Mouse (Mus musculus): ENCODE data around the gene Xxylt1. TPM values are rescaled to one million over a fixed set of nuclear protein-coding genes. Genes with fewer than 3 reads are reported as not detected.

Xxylt1 gene
- total and polyA plus RNA-seq, 3 experiments = 10.5 to 13.5 (median 11.5) TPM

DNA sequence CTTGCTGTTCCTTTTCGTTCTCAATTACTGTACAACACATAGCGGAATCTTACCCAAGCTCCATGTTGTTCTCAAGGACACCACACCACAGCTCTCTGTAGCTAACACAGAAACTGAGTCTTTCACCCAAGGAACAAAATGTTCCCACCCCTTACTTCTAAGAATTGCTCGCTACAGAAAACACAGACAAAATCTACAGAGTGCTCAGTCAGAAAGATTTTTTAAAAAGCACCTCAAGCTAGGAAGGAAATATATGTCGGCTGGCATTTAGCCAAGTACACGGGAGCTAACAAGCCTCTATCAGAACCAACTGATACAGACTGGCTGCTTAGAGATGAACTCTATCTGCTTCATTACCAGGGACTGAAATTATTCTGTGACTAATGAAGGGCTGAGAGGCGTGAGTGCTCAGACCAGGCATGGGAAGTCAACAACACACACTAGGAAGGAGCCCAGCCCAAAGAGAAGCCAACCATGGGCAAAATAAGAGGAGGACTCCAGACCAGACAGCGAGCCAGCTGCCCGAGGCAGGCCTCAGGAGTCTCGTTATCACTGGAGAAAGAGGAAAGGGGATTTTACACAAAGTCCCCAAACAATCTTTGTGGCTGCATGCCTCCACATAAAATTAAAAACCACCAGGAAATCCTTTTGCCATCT, 41.3 kb downstream of the Xxylt1 start:
- H3K27me3 ChIP-seq (ENCODE audit: control insufficient read depth, insufficient read depth, low read length) = no peaks in the 10 kb centered on the region
- DNase-seq = no peak
- H3K4me1 ChIP-seq (ENCODE audit: control insufficient read depth, insufficient read depth, low read length) = peaks cover 9% of the 10 kb centered on the region
- no peak overlapping the region for H3K4me3 ChIP-seq
- WGBS = 47% methylated on average over 9 of the region's 9 CpGs
- H3K36me3 ChIP-seq (ENCODE audit: control insufficient read depth, insufficient read depth, low read length) = peaks cover 4% of the 10 kb centered on the region
- no peak overlapping the region for H3K9ac ChIP-seq (ENCODE audit: low read depth, low read length)
- H3K27ac ChIP-seq = peak overlapping the region; percentile 13; the same call in 1 of the 2 replicates
- no peaks in the 10 kb centered on the region for H3K79me2 ChIP-seq (replicated peaks; ENCODE audit: control insufficient read depth, insufficient read depth, low read length)
- TF ChIP-seq POLR2A (IDR thresholded peaks at IDR 0.05; ENCODE audit: insufficient read depth, low read depth, low read length) (no peak), EP300 (IDR thresholded peaks at IDR 0.05; ENCODE audit: insufficient read depth, low read depth, low read length) (no peak), CTCF (IDR thresholded peaks at IDR 0.05) (no peak)
- intact Hi-C loops (cut with DNase I) = no loop called here

DNA sequence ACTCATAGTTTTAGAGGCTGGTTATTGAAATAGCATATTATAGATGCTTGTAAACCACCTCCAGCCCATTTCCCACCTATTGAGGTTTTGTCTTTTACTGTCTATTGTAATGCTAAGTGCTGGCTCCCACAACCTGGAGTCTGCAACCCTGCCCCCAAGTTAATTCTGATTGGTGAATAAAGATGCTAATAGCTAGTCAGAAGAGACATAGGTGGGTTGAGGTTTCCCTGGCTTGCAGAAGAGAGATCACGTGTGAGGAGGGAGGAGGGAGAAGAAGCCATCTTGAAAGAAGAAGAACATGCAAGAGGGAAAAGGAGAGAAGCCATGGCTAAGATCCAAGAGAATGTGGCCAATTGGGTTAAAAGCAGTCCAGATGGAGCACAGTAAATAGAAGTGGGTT, 43.8 kb downstream of the Xxylt1 start:
- WGBS = 82% methylated on average over 1 of the region's 1 CpGs
- H3K4me1 ChIP-seq (ENCODE audit: control insufficient read depth, insufficient read depth, low read length) = peaks cover 12% of the 10 kb centered on the region
- H3K9ac ChIP-seq (ENCODE audit: low read depth, low read length) = no peak overlapping the region
- no peak overlapping the region for H3K4me3 ChIP-seq
- no peak for DNase-seq
- TF ChIP-seq CTCF (IDR thresholded peaks at IDR 0.05) (no peak), EP300 (IDR thresholded peaks at IDR 0.05; ENCODE audit: insufficient read depth, low read depth, low read length) (no peak), POLR2A (IDR thresholded peaks at IDR 0.05; ENCODE audit: insufficient read depth, low read depth, low read length) (no peak)
- peaks cover 4% of the 10 kb centered on the region for H3K36me3 ChIP-seq (ENCODE audit: control insufficient read depth, insufficient read depth, low read length)
- no peaks in the 10 kb centered on the region for H3K27me3 ChIP-seq (ENCODE audit: control insufficient read depth, insufficient read depth, low read length)
- no peaks in the 10 kb centered on the region for H3K79me2 ChIP-seq (replicated peaks; ENCODE audit: control insufficient read depth, insufficient read depth, low read length)
- intact Hi-C loops (cut with DNase I) = no loop called here
- no peak overlapping the region for H3K27ac ChIP-seq

DNA sequence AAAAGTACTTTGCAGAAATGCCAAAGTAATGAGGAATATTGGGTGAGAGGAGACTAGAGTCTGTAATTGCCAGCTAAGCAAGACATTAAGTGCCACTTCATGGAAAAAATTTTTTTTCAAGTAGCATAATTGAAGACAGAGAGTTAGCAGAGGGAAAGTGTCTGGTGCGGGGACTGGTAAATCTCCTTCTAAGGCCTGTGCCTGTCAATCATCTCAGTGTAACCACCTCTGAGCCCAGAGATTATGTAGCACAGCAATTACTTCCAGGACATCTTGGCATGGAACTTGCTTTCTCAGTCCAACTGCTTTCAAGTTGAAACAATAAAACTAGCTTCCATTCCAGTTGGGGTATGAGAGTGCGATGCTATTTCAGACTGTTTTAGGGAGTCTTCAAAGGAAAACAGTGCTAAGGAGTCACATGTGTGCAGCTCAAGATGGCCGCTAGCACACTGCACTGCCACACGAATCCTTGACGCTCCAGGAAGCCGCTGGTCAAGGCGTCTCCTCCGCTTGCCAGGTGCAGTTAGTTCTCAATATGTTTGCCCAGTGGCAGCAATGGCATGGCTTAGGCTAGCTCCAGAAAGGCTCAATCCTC, 45.5 kb downstream of the Xxylt1 start:
- WGBS = 76% methylated on average over 8 of the region's 8 CpGs
- no peak for DNase-seq
- intact Hi-C loops (cut with DNase I) = no loop called here
- no peak overlapping the region; the same call in 1 of the 2 replicates for H3K27ac ChIP-seq
- peaks cover 4% of the 10 kb centered on the region for H3K36me3 ChIP-seq (ENCODE audit: control insufficient read depth, insufficient read depth, low read length)
- no peak overlapping the region for H3K9ac ChIP-seq (ENCODE audit: low read depth, low read length)
- H3K27me3 ChIP-seq (ENCODE audit: control insufficient read depth, insufficient read depth, low read length) = no peaks in the 10 kb centered on the region
- TF ChIP-seq CTCF (IDR thresholded peaks at IDR 0.05) (no peak), POLR2A (IDR thresholded peaks at IDR 0.05; ENCODE audit: insufficient read depth, low read depth, low read length) (no peak), EP300 (IDR thresholded peaks at IDR 0.05; ENCODE audit: insufficient read depth, low read depth, low read length) (no peak)
- H3K4me3 ChIP-seq = no peak overlapping the region
- H3K4me1 ChIP-seq (ENCODE audit: control insufficient read depth, insufficient read depth, low read length) = peaks cover 12% of the 10 kb centered on the region
- no peaks in the 10 kb centered on the region for H3K79me2 ChIP-seq (replicated peaks; ENCODE audit: control insufficient read depth, insufficient read depth, low read length)

DNA sequence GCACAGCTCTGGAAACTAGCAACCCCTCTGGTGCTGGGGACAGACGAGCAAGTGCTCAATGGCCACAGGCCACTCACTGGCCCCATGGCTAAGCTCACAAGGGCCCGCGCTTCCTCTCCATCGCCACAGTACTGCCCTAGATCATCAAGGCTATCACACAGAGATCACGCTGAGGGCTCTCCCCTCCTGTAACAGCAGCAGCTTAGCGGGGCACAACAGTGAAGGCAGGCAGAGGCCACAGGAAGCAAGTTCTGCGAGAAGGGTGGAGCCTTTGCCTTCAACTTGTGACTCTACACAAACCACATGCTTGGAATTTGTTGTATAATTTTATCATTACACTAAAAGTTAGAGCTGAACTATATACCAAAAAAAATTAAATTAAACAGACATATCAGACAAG, 46.0 kb downstream of the Xxylt1 start:
- TF ChIP-seq POLR2A (IDR thresholded peaks at IDR 0.05; ENCODE audit: insufficient read depth, low read depth, low read length) = no peak
- TF ChIP-seq EP300 (IDR thresholded peaks at IDR 0.05; ENCODE audit: insufficient read depth, low read depth, low read length) = no peak
- no peak for TF ChIP-seq CTCF (IDR thresholded peaks at IDR 0.05)
- DNase-seq = no peak
- intact Hi-C loops (cut with DNase I) = no loop called here
- H3K27me3 ChIP-seq (ENCODE audit: control insufficient read depth, insufficient read depth, low read length) = no peaks in the 10 kb centered on the region
- no peak overlapping the region for H3K9ac ChIP-seq (ENCODE audit: low read depth, low read length)
- peaks cover 12% of the 10 kb centered on the region for H3K4me1 ChIP-seq (ENCODE audit: control insufficient read depth, insufficient read depth, low read length)
- H3K36me3 ChIP-seq (ENCODE audit: control insufficient read depth, insufficient read depth, low read length) = peaks cover 4% of the 10 kb centered on the region
- no peak overlapping the region for H3K4me3 ChIP-seq
- H3K27ac ChIP-seq = no peak overlapping the region; the same call in 1 of the 2 replicates
- 64% methylated on average over 7 of the region's 7 CpGs for WGBS
- H3K79me2 ChIP-seq (replicated peaks; ENCODE audit: control insufficient read depth, insufficient read depth, low read length) = no peaks in the 10 kb centered on the region

DNA sequence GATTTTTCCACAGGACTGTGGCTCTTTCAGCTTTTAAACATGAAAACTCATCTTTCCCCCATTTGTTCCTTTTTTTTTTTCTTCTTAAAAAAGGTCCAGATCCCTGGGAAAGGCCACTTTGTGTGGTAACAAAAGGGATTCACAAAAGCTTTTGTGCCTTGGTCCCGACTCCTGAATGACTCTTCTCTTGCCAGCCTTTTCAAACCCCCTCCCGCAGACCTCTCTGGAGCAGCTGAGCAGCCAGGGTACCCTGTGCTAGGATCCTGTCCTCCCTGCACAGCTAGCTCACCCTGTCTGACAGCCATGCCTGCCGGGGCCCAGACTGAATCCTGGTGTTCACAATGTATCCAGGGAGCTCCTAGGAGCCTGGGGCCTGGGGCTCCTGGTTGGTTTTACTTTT, 47.2 kb downstream of the Xxylt1 start:
- Histone ChIP-seq H3K4me3 (no peak overlapping the region), H3K9ac (ENCODE audit: low read depth, low read length) (no peak overlapping the region), H3K79me2 (replicated peaks; ENCODE audit: control insufficient read depth, insufficient read depth, low read length) (no peaks in the 10 kb centered on the region), H3K36me3 (ENCODE audit: control insufficient read depth, insufficient read depth, low read length) (0 out of 2 replicates have a peak, but pooled peaks cover 2% of the 10 kb centered on the region), H3K4me1 (ENCODE audit: control insufficient read depth, insufficient read depth, low read length) (peaks cover 18% of the 10 kb centered on the region), H3K27me3 (ENCODE audit: control insufficient read depth, insufficient read depth, low read length) (no peaks in the 10 kb centered on the region), H3K27ac (no peak overlapping the region)
- 89% methylated on average over 3 of the region's 3 CpGs for WGBS
- no peak for DNase-seq
- intact Hi-C loops (cut with DNase I) = no loop called here
- no peak for TF ChIP-seq POLR2A (IDR thresholded peaks at IDR 0.05; ENCODE audit: insufficient read depth, low read depth, low read length)
- no peak for TF ChIP-seq EP300 (IDR thresholded peaks at IDR 0.05; ENCODE audit: insufficient read depth, low read depth, low read length)
- no peak for TF ChIP-seq CTCF (IDR thresholded peaks at IDR 0.05)

All from heart, adult 2 months (tissue).